Mouse (Mus musculus): ENCODE measurements around the gene Fto.

DNA sequence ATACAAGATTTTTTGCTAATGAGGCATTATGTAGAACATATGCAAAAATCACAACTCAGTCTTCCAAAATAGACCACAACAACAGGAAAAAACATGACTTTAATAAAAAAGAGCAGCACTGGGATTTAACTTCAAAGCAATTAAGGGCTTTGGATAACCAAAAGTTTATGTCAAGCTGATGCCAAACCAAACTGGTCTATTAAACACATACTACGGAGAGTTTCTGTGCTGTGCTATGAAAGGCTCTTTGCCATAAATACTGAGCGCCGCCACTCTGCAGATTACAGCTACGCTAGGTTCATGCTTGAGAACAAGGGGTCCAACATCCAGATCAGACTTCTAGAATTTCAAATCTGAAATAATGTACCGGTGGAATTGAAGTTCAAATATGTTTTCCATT is 17.5 kb upstream of the Fto start:
- TF ChIP-seq CTCF (IDR thresholded peaks at IDR 0.05; ENCODE audit: low read depth, low read length) (no peak), GATA2 (IDR thresholded peaks at IDR 0.05; ENCODE audit: borderline replicate concordance, low read depth, low read length) (no peak), GATA1 (IDR thresholded peaks at IDR 0.05; ENCODE audit: borderline replicate concordance, low read length) (no peak)

Measured in G1E (cell line).